Mouse (Mus musculus) liver, embryonic 12.5 days (tissue): ENCODE measurements around the gene Tnnt2. TPM values are rescaled to one million over a fixed set of nuclear protein-coding genes. Genes with fewer than 3 reads are reported as not detected.

ENCODE experiments used
- ATAC-seq: fragments of 200-750 bp; cut with Nextera tagmentation; 2 replicates; pipeline ENCODE4 v1.8.0; 2017; ENCODE audit warnings: moderate number of reproducible peaks, mild to moderate bottlenecking, moderate library complexity
- H3K27ac ChIP-seq: fragments of 300-500 bp; sonication (generic); 2 replicates; pipeline ENCODE4 v1.5.1; 2016; ENCODE audit warnings: mild to moderate bottlenecking
- H3K27me3 ChIP-seq: fragments of 300-500 bp; sonication (generic); replicated peaks from 2 replicates; pipeline ENCODE4 v1.6.1; 2016; ENCODE audit warnings: mild to moderate bottlenecking, moderate library complexity
- H3K36me3 ChIP-seq: fragments of 300-500 bp; sonication (generic); 2 replicates; pipeline ENCODE4 v1.6.1; 2016; ENCODE audit warnings: mild to moderate bottlenecking, moderate library complexity
- H3K4me1 ChIP-seq: fragments of 300-500 bp; sonication (generic); 2 replicates; pipeline ENCODE4 v1.6.1; 2016
- H3K4me2 ChIP-seq: fragments of 300-500 bp; sonication (generic); 2 replicates; pipeline ENCODE4 v1.6.1; 2016; ENCODE audit warnings: mild to moderate bottlenecking, moderate library complexity
- H3K4me3 ChIP-seq: fragments of 300-500 bp; sonication (generic); 2 replicates; pipeline ENCODE4 v1.5.1; 2016; ENCODE audit warnings: mild to moderate bottlenecking, moderate library complexity
- H3K9ac ChIP-seq: fragments of 300-500 bp; sonication (generic); 2 replicates; pipeline ENCODE4 v1.6.1; 2016; ENCODE audit warnings: mild to moderate bottlenecking, moderate library complexity
- H3K9me3 ChIP-seq: fragments of 300-500 bp; sonication (generic); replicated peaks from 2 replicates; pipeline ENCODE4 v1.6.1; 2016; ENCODE audit warnings: mild to moderate bottlenecking, moderate library complexity
- WGBS: fragments of 180-500 bp; shearing (Covaris S2); methylation state at CpG from one replicate; pipeline ENCODE4 v1.1.7; 2016; ENCODE audit not compliant: insufficient replicate concordance; 5-methylcytosine and 5-hydroxymethylcytosine counted together
- polyA plus RNA-seq: library from polyadenylated mRNA; unstranded; fragments of >200 nt; fragmentation: Nextera tagmentation; extraction: Ambion mirVana; gene quantifications from 2 replicates; pipeline ENCODE4 v1.2.1, GENCODE M21; 2016

Gene Tnnt2
- 1.5 and 3.3 TPM in 2 replicates for polyA plus RNA-seq

DNA sequence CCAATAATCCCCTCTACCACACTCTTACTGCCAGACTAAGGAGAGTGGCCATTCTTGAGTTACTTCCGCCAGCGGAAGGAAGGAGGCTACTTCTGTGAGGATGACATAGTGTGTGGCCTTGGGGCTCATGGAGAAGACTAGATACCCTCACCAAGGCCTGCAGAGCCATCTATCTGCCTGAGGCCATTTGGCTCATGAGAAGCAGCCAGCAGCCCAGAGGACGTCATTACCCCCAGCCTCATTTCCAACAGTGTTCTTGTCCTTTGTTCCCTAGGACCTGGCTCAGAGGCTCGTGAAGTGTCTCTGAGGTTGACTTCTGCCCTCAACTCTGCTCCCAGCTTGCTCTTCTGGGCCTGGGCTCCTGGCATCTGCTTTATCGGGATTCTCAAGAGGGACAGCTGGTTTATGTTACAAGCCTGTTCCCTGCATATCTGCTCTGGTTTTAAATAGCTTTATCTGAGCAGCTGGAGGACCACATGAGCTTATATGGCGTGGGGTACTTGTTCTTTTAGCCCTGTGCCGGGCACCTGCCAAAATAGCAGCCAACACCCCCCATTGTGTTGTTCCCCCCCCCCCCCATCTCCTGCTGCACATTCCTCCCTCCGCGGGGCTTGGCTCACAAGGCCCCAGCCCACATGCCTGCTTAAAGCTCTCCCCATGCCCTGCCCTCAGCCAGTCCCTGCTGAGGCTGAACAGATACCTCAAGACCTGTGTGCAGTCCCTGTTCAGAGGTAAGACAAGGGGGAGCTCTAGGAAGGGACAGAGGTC is at the start of gene Tnnt2:
Gene Tnnt2 (plus strand): TSS at position 639 of the 768 bp plus-strand sequence.
- H3K4me1 ChIP-seq: peaks cover 8% of the 10 kb centered on the region; the same call in 1 of the 2 replicates
- no peak for ATAC-seq

DNA sequence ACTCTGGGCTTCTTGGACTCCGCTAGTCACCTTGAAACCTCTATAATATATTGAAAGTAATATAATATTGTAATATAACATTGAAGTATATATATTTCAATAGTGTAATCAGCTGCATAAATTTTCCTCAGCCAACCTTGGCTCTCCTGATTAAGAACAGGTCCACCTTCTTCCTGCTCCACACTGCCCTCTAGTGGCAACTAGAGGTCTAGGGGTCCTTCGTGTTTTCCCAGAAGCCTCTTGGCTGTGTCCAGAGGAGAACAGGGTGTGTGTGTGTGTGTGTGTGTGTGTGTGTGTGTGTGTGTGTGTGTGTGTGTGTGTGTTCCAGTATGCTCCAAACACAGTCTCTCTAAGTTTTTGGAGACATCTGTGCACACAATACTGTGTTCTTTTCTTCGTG is 48.4 kb upstream of the Tnnt2 start:
- Histone ChIP-seq H3K4me2 (no peak overlapping the region), H3K27ac (no peak overlapping the region), H3K27me3 (peaks cover 16% of the 10 kb centered on the region), H3K36me3 (no peaks in the 10 kb centered on the region), H3K9ac (no peak overlapping the region), H3K4me1 (peaks cover 19% of the 10 kb centered on the region), H3K4me3 (no peak overlapping the region), H3K9me3 (no peaks in the 10 kb centered on the region)
- no peak for ATAC-seq
- WGBS: 53% methylated on average over 3 of the region's 3 CpGs

More for the DNA sequence above, at the start of gene Tnnt2:
- Histone ChIP-seq H3K4me3 (no peak within 1 kb of the TSS), H3K27me3 (peaks cover 75% of the 10 kb centered on the region), H3K9me3 (no peaks in the 10 kb centered on the region), H3K4me2 (no peak within 1 kb of the TSS), H3K27ac (no peak within 1 kb of the TSS), H3K9ac (no peak within 1 kb of the TSS), H3K36me3 (no peaks in the 10 kb centered on the region)
- 45% methylated on average over 9 of the region's 9 CpGs for WGBS

DNA sequence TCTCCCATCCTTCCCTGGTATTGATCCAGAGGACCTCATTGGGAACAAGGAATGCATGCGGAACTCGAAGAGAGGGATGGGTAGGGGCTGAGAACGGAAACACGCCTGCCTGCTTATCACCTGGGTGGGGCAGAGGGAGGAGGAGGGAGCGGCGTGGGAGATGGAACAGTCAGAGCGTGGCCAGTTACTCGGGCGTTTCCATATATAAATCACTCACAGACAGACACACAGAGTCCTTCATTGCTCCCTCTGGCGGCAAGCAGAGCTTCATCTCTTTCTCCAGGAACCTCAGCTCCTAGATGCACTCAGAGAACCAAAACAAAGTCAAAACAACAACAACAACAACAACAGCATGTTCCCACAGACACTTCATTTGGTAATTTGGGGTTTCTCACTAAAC is 47.4 kb upstream of the Tnnt2 start:
- no peak overlapping the region for H3K27ac ChIP-seq
- no peak overlapping the region for H3K4me3 ChIP-seq
- H3K9me3 ChIP-seq: no peaks in the 10 kb centered on the region
- peaks cover 25% of the 10 kb centered on the region for H3K4me1 ChIP-seq
- H3K36me3 ChIP-seq: no peaks in the 10 kb centered on the region
- peaks cover 25% of the 10 kb centered on the region for H3K27me3 ChIP-seq
- WGBS: 9% methylated on average over 10 of the region's 10 CpGs
- no peak overlapping the region for H3K9ac ChIP-seq
- ATAC-seq: 0 out of 2 replicates have a peak, but pooled peaks have one; percentile 14
- peak overlapping the region; percentile 37 for H3K4me2 ChIP-seq

DNA sequence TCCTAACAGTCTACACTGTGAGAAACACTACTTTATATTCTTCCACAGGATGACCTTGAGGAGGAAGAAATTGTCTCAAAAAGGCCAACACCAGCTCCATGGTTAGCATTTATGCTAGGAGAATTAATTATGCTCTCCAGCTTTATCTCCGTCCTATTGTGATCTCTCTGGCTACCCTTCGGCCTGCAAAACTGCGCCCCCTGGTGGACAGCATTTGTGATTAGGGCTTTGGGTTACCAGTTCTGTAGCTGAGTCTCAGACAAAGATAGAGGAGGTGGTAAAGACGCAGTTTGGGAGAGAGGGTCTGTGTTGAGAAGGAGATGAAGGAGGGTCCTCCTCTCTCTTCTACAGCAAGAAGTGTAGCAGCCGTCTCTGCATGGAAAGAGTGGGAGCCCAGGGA is 46.3 kb upstream of the Tnnt2 start:
- whole genome bisulfite sequencing: 8% methylated on average over 5 of the region's 5 CpGs
- Histone ChIP-seq H3K9me3 (no peaks in the 10 kb centered on the region), H3K4me3 (no peak overlapping the region), H3K27ac (no peak overlapping the region), H3K4me1 (peaks cover 36% of the 10 kb centered on the region), H3K9ac (no peak overlapping the region), H3K4me2 (no peak overlapping the region), H3K27me3 (peaks cover 36% of the 10 kb centered on the region), H3K36me3 (no peaks in the 10 kb centered on the region)
- no peak for ATAC-seq

DNA sequence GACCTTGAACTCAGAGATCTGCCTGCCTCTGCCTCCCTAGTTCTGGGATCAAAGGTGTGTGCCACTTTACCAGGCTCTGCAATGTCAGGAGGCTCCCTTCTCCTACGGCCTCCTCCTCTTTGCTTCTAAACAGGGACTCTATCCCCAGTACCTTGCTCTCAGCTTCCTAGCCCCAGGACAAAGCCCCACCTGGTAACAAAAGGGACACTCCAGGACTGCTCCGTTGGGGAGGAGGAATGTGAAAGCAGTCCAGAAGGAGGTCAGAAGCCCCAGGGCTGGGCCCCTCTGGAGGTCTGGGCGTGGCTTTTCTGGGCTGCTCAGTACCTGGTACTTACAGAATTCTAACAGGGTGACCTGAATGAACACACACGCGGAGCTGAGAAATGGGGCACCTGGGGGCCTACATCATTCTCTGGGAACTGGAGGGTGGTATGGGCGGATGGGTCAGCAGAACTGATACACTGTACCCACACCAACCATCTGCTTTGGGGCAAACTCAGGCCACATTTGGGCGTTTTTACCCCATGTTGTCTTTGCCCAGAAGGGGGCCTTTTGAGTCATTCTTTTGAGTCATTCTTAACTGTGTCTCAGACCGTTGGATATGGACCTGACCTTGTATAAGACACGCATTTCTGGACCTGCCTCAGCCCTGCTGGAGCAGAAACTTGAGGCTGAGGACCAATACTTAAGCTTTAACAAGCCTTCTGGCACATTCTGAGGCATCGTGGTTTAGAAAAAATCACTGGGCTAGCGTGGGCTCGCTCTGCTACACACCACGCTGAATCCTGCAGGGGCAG is 43.8 kb upstream of the Tnnt2 start:
- Histone ChIP-seq H3K4me3 (no peak overlapping the region), H3K27me3 (peaks cover 53% of the 10 kb centered on the region), H3K9me3 (no peaks in the 10 kb centered on the region), H3K9ac (no peak overlapping the region), H3K4me2 (no peak overlapping the region), H3K27ac (no peak overlapping the region), H3K4me1 (peaks cover 43% of the 10 kb centered on the region), H3K36me3 (no peaks in the 10 kb centered on the region)
- no peak for ATAC-seq
- WGBS: 58% methylated on average over 13 of the region's 13 CpGs

DNA sequence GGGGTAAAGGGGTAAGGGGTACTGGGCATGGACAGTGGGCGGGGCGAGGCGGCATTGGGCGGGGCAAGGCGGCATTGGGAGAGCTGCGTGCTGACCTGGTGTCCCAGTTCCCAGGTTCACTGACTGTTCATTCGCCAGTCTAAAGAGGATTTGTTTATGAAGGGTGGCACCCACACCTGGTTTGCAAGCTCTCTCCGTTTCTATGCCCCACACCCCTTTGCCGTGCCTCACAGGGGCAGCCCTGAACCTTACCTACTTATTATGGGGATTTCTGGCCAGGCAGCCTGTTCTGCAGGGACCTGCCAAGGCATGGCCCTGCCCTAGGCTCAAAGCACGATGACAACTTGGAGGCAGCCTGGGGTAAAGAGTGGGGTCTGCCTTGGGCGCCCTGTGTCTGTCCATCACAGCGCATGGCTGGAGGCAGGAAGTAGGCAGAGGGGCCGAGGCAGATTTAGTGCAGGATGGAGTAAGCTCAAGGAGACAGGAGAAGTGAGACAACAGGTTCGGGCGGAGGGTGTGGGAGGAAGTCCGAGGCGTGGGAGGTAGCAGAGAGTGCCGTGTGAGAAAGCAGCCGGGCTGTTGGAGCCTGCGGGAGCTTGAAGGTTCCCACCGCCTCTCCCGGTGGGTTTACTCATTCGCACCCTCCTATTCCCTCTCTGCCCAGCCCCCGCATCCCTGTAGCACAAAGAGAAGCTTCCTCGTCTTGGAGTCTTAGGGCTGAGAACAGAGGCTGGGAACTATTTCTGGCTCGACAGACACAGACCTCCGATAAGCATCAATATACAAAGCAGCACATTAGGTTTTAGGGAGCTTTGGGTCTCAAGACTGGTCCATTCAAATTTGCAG is 42.6 kb upstream of the Tnnt2 start:
- no peaks in the 10 kb centered on the region for H3K9me3 ChIP-seq
- H3K27me3 ChIP-seq: peaks cover 53% of the 10 kb centered on the region
- H3K9ac ChIP-seq: 0 out of 2 replicates have a peak overlapping the region, but pooled peaks have one; percentile 4
- peak overlapping the region; percentile 5; the same call in 1 of the 2 replicates for H3K4me3 ChIP-seq
- no peak for ATAC-seq
- H3K27ac ChIP-seq: no peak overlapping the region
- peak overlapping the region; percentile 46 for H3K4me2 ChIP-seq
- no peaks in the 10 kb centered on the region for H3K36me3 ChIP-seq
- H3K4me1 ChIP-seq: peaks cover 36% of the 10 kb centered on the region
- WGBS: 9% methylated on average over 27 of the region's 27 CpGs

DNA sequence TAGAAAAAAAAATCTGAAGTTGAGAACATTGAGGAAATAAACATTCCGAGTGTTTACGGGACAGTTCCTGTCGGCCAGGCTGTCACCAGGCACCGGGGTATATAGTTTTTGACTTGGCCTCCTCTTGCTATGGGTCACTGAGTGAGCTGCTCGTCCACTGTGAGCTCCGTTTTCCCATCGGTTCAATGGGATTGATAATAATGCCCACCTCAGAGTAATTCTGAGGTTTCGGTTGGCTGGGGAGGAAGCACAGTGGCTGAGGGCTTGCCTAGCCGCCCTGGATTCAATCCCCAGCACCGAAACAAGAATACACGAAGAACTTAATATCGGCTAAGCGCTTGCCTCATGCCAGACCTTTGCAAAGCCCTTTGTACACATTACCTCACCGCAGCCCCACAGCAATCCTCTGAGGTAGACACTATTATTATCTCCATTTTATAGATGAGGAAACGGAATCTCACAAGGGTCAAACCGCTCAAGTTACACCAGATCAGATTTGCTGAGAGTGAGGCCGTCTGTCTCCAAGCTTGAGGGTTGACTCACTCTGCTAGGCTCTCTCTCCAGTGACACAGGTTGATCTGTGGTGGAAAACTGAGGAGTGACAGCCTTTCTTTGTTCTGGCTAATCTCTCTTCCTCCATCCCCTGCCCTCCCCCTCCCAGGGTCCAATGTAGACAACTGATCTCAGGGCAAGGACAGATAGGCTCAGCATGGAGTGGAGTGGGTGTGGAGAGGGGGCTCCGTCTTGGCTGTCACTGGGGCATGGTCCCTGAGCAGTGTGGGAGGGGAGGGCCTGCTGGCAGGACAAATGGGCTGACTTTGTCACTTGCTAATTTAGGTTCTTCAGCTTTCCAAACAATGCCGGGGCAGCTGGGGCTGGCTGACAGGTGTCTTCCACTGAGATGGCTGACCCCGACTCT is 41.7 kb upstream of the Tnnt2 start:
- WGBS: 16% methylated on average over 20 of the region's 20 CpGs
- Histone ChIP-seq H3K27me3 (peaks cover 53% of the 10 kb centered on the region), H3K4me3 (no peak overlapping the region), H3K9ac (no peak overlapping the region), H3K9me3 (no peaks in the 10 kb centered on the region), H3K36me3 (no peaks in the 10 kb centered on the region), H3K27ac (no peak overlapping the region), H3K4me1 (peaks cover 39% of the 10 kb centered on the region), H3K4me2 (peak overlapping the region; percentile 46)
- ATAC-seq: peak; percentile 43

DNA sequence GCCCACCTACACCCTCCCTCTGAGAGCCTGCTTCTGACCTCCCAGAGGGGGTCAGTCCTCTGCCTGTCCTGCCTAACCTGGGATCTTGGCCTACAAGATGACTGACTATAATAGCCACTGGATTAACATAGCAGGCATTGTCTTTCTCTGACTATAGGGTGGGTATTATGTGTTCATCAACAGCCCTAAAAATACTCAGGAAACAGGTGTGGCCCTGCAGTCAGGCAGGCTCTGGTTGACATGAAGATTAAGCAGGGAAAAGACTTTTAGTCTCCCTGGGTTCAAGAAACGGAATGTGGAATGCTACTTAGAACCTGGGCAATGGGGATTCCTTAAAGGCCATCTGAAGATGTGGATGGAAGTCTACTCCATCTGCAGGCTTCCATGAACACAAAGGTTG is 37.7 kb upstream of the Tnnt2 start:
- WGBS: 56% methylated on average over 1 of the region's 1 CpGs
- no peak for ATAC-seq
- no peak overlapping the region for H3K4me3 ChIP-seq

DNA sequence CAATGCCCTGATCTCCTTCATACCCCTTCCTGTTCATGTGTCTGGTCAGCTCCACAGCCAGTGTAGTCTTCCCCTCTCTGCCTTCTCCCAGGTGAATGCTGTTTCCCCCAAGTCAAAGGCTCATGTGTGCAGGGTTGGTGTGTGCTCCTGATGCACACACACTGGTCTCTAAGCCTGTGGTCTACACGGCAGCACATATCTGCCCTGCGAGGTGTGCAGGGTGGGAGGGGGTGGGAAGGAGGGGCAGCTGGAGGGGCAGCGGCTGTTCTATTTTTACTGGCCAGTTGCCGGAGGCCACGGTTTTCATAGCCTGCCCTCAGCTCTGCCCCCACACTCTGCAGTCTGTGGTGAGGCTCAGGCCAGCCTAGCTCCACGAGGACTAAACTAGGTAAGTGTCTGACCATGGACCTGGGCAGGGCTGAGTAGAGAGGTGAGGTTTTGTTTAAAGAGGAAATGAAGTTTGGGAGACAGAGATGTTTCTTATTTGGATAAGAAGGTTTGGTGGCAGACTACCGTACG is 37.0 kb upstream of the Tnnt2 start:
- WGBS: 25% methylated on average over 8 of the region's 8 CpGs
- no peak for ATAC-seq
- no peak overlapping the region for H3K27ac ChIP-seq
- H3K9me3 ChIP-seq: no peaks in the 10 kb centered on the region
- H3K4me2 ChIP-seq: no peak overlapping the region
- H3K4me1 ChIP-seq: peaks cover 42% of the 10 kb centered on the region
- no peak overlapping the region for H3K4me3 ChIP-seq
- H3K36me3 ChIP-seq: no peaks in the 10 kb centered on the region
- H3K9ac ChIP-seq: no peak overlapping the region
- H3K27me3 ChIP-seq: peaks cover 36% of the 10 kb centered on the region

More for the DNA sequence above, 37.7 kb upstream of the Tnnt2 start:
- H3K4me1 ChIP-seq: peaks cover 49% of the 10 kb centered on the region
- H3K9ac ChIP-seq: no peak overlapping the region
- H3K36me3 ChIP-seq: no peaks in the 10 kb centered on the region
- peaks cover 43% of the 10 kb centered on the region for H3K27me3 ChIP-seq
- no peak overlapping the region for H3K27ac ChIP-seq
- no peak overlapping the region for H3K4me2 ChIP-seq
- no peaks in the 10 kb centered on the region for H3K9me3 ChIP-seq

DNA sequence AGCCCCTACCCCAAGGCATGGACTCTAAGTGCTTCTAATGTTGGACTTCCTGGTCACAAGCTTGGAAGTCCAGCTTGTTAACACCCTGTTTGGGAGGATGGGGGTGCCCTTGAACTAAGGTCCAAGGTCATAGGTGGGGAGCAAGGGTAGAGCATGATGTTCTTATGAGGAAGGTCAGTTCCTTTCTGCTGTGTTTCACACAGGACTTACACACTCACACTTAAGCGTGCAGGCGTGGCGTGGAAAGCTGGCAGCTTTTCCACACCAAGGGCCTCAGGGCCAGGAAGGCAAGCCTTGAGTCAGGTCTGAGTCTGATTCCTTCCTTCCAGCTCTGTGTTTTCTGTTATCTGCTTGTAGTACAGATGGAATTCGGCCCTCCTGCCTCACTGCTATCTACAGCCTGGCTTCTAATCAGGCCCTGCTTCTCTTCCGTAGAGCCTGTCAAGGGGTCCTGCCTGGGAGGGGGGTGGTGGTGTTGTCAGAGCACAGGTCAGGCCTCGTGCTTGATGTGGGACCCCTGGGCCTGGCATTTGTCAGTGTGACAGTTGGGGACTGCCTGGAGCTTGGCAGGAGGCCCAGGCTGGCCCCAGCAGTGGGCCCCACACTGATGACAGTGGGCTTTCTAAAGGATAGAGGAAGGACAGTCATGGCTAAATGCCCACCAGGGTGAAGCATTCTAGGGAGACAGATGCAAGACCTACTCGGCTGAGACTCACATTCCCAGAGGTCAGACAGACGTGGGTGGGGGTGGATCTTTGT is 35.8 kb upstream of the Tnnt2 start:
- Histone ChIP-seq H3K9me3 (no peaks in the 10 kb centered on the region), H3K4me1 (peaks cover 31% of the 10 kb centered on the region), H3K27ac (0 out of 2 replicates have a peak overlapping the region, but pooled peaks have one; percentile 18), H3K4me3 (no peak overlapping the region), H3K27me3 (peaks cover 24% of the 10 kb centered on the region), H3K4me2 (no peak overlapping the region), H3K36me3 (no peaks in the 10 kb centered on the region), H3K9ac (no peak overlapping the region)
- ATAC-seq: peak; percentile 53
- WGBS: 24% methylated on average over 8 of the region's 8 CpGs
